Mouse (Mus musculus) forebrain, embryonic 10.5 days (tissue): ENCODE measurements at regions not wholly inside any gene's neighbourhood (a gene's known extent, or its start where the extent isn't known, plus 50 kb on each side); places are given as distances from the start of the nearest gene placed in this dataset.

Experiments used
- DNase-seq: peaks from one replicate; pipeline ENCODE4 v3.0.0-alpha.2; 2017; ENCODE audit warnings: low spot score; ENCODE audit errors: extremely low spot score
- H3K27ac ChIP-seq: fragments of 300-500 bp; sonication (generic); 2 replicates; pipeline ENCODE4 v1.5.1; 2016; ENCODE audit warnings: mild to moderate bottlenecking
- H3K27me3 ChIP-seq: fragments of 300-500 bp; sonication (generic); 2 replicates; pipeline ENCODE4 v1.6.1; 2016; ENCODE audit warnings: mild to moderate bottlenecking; ENCODE audit not compliant: poor library complexity, severe bottlenecking
- H3K36me3 ChIP-seq: fragments of 300-500 bp; sonication (generic); replicated peaks from 2 replicates; pipeline ENCODE4 v1.6.1; 2016; ENCODE audit warnings: mild to moderate bottlenecking, moderate library complexity
- H3K4me1 ChIP-seq: fragments of 300-500 bp; sonication (generic); 2 replicates; pipeline ENCODE4 v1.6.1; 2016
- H3K4me3 ChIP-seq: fragments of 300-500 bp; sonication (generic); 2 replicates; pipeline ENCODE4 v1.5.1; 2016; ENCODE audit warnings: mild to moderate bottlenecking, moderate library complexity
- H3K9me3 ChIP-seq: fragments of 300-500 bp; sonication (generic); 2 replicates; pipeline ENCODE4 v1.6.1; 2016; ENCODE audit warnings: mild to moderate bottlenecking, moderate library complexity
- WGBS: fragments of 180-500 bp; shearing (Covaris S2); methylation state at CpG from one replicate; pipeline ENCODE4 v1.1.7; 2016; 5-methylcytosine and 5-hydroxymethylcytosine counted together

DNA sequence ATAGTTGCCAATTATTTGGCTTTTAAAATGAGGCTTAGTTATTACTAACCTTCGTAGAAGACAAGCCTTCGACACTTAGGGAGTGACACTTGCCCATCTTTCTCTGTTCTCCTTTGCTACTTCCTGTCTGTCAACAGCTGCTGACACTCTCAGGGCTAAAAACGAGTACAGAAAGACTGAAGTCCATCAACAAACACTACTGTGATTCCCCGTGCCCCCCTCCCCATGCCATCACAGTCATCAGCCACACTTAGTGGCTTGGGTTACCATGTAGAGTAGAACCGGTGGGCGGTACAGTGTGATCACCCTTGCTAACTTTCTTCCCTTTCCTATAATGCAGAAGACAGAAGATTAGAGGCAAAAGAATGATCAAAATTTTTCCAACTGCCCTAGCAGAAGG lies 402.4 kb downstream of the Atp23 start:
- Histone ChIP-seq H3K27ac (no peak overlapping the region), H3K4me1 (peaks cover 11% of the 10 kb centered on the region), H3K4me3 (no peak overlapping the region), H3K36me3 (no peaks in the 10 kb centered on the region), H3K9me3 (no peaks in the 10 kb centered on the region), H3K27me3 (no peaks in the 10 kb centered on the region)
- no peak for DNase-seq
- WGBS = 86% methylated on average over 6 of the region's 6 CpGs

DNA sequence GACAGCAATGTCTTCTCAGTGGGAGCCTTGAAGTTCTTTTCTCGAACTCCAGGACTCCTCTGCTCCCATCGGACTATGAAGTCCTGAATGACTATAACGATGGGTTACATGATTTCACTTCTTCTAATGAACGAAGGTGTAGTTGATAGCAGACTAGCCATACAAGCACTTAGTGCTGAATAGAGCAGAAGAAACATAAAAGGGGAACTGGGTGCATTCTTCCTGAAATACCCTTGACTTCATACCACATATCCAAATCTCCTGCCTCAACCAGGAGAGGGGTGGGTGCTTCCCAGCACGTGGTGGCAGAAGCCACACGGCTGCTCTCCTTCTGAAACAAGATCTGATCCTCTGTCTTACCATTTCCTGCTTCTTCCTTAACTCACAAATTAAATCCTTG lies 407.4 kb downstream of the Atp23 start:
- 87% methylated on average over 6 of the region's 6 CpGs for WGBS
- H3K36me3 ChIP-seq = no peaks in the 10 kb centered on the region
- no peak for DNase-seq
- no peaks in the 10 kb centered on the region for H3K9me3 ChIP-seq
- no peak overlapping the region for H3K4me3 ChIP-seq
- H3K4me1 ChIP-seq = no peaks in the 10 kb centered on the region
- H3K27me3 ChIP-seq = no peaks in the 10 kb centered on the region
- no peak overlapping the region for H3K27ac ChIP-seq

DNA sequence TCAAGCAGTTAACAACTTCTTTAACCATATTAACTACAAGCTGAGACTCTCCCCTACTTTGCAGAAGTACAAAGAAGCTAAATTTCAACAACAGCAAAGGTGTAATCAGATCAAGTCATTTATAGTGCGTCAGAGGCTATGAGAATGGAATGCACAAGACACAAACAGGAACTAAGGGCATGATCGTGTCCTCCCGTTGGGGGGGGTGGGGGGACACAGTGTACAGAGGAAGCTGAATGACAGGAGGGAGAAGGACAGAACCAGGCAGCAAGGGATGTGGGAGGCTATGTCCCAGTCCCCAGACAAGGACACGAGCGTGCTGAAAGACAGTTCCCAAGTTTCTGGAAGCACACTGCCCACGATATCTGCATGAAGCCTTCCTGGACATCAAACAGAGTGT lies 408.9 kb downstream of the Atp23 start:
- Histone ChIP-seq H3K27me3 (no peaks in the 10 kb centered on the region), H3K36me3 (no peaks in the 10 kb centered on the region), H3K9me3 (no peaks in the 10 kb centered on the region), H3K27ac (no peak overlapping the region), H3K4me1 (no peaks in the 10 kb centered on the region), H3K4me3 (no peak overlapping the region)
- no peak for DNase-seq
- WGBS = 92% methylated on average over 6 of the region's 6 CpGs

DNA sequence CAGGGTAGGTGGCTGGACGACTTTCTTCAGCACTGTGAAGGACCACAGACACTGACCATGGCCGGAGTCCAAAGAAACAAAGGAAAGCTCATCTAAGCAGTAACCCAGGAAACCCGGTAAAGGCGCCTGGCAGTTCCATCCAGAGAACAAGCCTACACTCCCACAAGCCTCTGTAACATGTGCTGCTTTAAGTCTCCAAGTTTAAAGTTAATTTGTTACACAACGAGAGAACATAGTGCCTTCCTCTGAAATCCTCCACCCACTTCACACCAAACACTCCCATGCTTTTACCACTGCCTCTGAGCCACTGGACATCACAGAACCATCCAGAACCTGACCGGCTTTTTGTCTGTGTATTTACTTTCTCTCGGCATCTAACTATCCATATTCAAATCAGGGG lies 416.0 kb downstream of the Atp23 start:
- Histone ChIP-seq H3K36me3 (no peaks in the 10 kb centered on the region), H3K27ac (no peak overlapping the region), H3K4me1 (no peaks in the 10 kb centered on the region), H3K27me3 (no peaks in the 10 kb centered on the region), H3K4me3 (no peak overlapping the region), H3K9me3 (peaks cover 5% of the 10 kb centered on the region; the same call in 1 of the 2 replicates)
- 86% methylated on average over 7 of the region's 7 CpGs for WGBS
- no peak for DNase-seq

DNA sequence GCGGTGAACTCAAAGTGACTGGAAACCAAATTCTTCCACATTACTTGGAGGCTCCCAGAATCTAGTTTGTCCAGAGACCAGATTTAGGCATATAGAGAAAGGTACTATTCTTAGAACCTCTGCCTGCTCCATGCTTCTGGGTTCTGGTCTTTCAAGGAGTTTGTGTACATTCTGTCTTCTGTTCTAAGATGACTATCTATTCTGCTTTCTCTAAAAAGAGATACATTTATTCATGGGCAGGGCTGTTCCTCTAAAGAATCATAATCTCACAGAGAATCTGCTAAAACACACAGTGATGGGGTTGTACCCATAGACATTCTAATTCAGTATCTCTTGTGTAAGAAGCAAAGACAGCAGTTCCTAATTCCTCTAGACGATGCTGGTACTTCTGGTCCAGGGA lies 417.7 kb downstream of the Atp23 start:
- WGBS = 88% methylated on average over 2 of the region's 2 CpGs
- Histone ChIP-seq H3K27me3 (no peaks in the 10 kb centered on the region), H3K9me3 (peaks cover 5% of the 10 kb centered on the region; the same call in 1 of the 2 replicates), H3K4me1 (no peaks in the 10 kb centered on the region), H3K27ac (no peak overlapping the region), H3K4me3 (no peak overlapping the region), H3K36me3 (no peaks in the 10 kb centered on the region)
- no peak for DNase-seq

DNA sequence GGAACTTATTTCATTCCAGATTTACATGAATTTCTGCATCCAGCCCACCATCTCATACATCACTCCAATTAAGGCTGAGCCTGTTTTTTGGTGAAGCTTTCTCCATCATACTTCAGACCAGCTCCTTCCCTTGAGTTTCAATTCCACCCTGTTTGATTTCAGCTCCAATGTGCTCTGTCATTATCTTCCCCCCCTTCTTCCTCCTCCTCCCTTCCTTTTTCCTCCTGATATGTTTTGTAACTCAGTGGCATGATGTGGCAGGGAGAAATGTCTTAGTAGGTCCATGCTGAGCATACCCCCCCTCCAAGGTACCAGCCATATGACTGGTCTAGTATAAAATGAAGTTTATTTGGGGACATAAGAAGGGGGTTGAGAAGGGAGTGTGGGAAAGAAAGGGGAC lies 420.8 kb downstream of the Atp23 start:
- Histone ChIP-seq H3K4me1 (no peaks in the 10 kb centered on the region), H3K27me3 (no peaks in the 10 kb centered on the region), H3K9me3 (peaks cover 5% of the 10 kb centered on the region; the same call in 1 of the 2 replicates), H3K4me3 (no peak overlapping the region), H3K36me3 (no peaks in the 10 kb centered on the region), H3K27ac (no peak overlapping the region)
- DNase-seq = no peak

DNA sequence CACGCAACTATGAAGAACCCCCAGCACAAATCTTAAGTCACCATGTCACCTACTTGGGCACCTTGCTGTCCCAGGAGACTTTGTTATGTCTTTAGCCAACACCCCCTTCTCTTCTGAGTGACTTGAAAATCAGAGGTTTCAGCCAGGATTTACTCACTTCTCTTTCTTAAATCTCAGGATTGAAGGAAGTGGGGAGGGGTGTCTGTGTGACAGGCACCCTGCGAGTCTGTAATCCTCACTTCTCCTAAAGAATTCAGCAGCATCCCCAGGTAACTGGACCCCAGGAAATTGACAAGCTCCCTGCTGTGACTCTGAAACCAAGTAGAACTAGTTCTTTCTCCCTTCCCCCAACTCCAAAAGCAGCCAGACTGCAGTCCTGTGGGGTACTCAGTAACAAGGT lies 421.4 kb downstream of the Atp23 start:
- WGBS = 56% methylated on average over 2 of the region's 2 CpGs
- H3K9me3 ChIP-seq = peaks cover 5% of the 10 kb centered on the region; the same call in 1 of the 2 replicates
- H3K27ac ChIP-seq = no peak overlapping the region
- no peak for DNase-seq
- no peaks in the 10 kb centered on the region for H3K4me1 ChIP-seq
- no peaks in the 10 kb centered on the region for H3K27me3 ChIP-seq
- H3K36me3 ChIP-seq = no peaks in the 10 kb centered on the region
- H3K4me3 ChIP-seq = no peak overlapping the region

DNA sequence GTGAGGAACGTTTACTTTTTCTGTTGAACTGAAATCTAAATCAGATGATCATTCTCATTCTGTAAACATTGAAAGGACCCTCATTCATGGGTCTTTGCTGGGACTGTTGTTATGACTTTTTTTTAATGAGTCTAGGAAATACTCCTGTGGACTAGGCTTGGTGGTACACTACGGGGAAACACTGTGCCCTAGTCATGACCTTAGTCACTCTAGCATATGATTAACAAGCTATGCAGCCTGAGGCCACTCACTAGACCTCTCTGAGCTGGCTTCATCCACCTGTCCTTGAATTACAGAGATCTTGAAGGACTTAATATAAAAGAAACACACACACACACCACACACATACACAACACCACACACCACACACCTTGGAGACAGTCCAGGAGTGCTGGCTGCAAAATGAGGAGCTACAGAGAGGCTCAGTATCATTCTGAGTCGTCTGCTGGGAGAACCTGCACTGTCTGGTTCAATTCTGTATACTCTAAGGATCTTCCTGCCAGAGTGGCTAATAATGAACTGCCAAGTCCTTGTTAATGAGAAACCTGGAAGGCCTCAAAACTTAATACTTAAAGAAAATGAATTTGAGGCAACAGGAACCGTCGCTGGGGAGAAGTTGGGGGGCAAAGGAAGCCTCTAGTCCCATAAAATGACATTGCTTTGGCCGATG lies 428.0 kb downstream of the Atp23 start:
- Histone ChIP-seq H3K4me1 (peaks cover 4% of the 10 kb centered on the region; the same call in 1 of the 2 replicates), H3K9me3 (no peaks in the 10 kb centered on the region), H3K4me3 (no peak overlapping the region), H3K27me3 (no peaks in the 10 kb centered on the region), H3K36me3 (no peaks in the 10 kb centered on the region), H3K27ac (no peak overlapping the region)
- no peak for DNase-seq
- 85% methylated on average over 6 of the region's 6 CpGs for WGBS

DNA sequence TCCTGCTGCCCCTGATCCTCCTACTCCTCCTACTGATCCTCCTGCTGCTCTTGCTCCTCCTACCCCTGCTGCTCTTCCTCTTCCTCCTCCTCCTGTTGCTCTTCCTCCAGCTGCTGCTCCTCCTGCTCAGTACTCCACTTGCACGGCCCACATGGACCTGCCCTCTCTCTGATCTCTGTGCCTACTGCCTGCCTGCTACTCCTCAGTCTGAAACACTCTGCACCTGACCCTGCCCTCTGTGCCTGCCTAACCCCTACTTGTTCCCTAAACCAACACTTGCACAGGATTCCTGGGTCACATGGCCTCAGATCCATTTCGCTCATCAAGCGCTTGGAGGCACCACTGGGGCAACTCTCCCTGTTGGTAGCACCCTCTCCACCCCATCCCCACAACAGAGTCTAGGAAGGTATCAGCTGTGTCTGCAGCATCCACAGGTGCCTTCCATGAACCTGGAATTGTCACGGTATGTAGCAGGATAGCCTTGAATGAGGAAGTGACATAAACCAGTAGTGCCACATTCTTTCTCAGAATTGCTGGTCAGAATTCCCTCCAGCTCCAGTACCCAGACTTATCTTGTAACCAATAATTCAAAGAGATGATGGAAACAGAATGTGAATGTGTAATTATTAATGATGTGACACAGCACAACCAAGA lies 430.2 kb downstream of the Atp23 start:
- no peak for DNase-seq
- Histone ChIP-seq H3K36me3 (no peaks in the 10 kb centered on the region), H3K27ac (no peak overlapping the region), H3K4me3 (no peak overlapping the region), H3K9me3 (no peaks in the 10 kb centered on the region), H3K27me3 (no peaks in the 10 kb centered on the region), H3K4me1 (peaks cover 4% of the 10 kb centered on the region; the same call in 1 of the 2 replicates)
- WGBS = 78% methylated on average over 4 of the region's 4 CpGs

DNA sequence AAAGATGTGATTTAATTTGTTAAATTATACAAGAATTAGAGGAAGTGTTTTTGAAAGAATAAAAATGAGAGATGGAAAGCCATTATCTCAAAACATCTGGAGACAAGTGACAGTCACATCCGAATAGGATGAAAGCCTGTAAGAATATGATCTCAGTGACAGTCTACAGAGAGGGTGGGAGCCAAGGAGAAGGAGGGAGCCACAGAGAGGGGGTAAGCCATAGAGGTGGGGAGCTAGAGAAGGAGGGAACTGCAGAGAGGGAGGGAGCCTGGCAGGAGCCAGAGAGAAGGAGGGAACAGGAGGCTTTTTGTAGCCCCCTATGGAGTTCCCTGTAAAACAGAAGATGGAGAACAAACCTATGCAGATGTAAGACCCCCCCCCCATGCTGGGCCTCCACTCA lies 438.4 kb downstream of the Atp23 start:
- WGBS = 92% methylated on average over 1 of the region's 1 CpGs
- Histone ChIP-seq H3K4me1 (no peaks in the 10 kb centered on the region), H3K4me3 (no peak overlapping the region), H3K27me3 (no peaks in the 10 kb centered on the region), H3K36me3 (no peaks in the 10 kb centered on the region), H3K27ac (no peak overlapping the region), H3K9me3 (no peaks in the 10 kb centered on the region)
- DNase-seq = no peak

DNA sequence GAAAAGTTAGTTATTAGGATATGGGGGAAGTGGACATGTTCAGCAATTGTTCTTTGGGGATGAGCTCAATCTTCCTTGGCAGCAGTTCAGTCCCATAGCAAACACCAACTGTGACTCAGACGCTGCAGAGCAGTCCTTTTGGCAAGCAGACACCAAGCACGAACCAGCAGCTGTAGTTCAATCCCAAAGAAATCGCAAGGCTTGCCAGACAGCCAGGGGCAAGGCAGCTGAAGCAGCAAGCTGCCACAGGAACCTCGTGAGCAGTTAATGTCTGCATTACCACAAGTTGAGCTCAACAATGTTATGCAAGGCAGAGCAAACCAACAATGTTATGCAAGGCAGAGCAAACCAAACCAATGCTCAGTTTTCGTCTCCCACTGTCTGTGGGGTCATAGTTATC lies 442.6 kb downstream of the Atp23 start:
- H3K9me3 ChIP-seq = 0 out of 2 replicates have a peak, but pooled peaks cover 4% of the 10 kb centered on the region
- no peaks in the 10 kb centered on the region for H3K27me3 ChIP-seq
- no peak overlapping the region for H3K4me3 ChIP-seq
- H3K36me3 ChIP-seq = no peaks in the 10 kb centered on the region
- no peaks in the 10 kb centered on the region for H3K4me1 ChIP-seq
- 88% methylated on average over 5 of the region's 5 CpGs for WGBS
- no peak overlapping the region for H3K27ac ChIP-seq
- no peak for DNase-seq

DNA sequence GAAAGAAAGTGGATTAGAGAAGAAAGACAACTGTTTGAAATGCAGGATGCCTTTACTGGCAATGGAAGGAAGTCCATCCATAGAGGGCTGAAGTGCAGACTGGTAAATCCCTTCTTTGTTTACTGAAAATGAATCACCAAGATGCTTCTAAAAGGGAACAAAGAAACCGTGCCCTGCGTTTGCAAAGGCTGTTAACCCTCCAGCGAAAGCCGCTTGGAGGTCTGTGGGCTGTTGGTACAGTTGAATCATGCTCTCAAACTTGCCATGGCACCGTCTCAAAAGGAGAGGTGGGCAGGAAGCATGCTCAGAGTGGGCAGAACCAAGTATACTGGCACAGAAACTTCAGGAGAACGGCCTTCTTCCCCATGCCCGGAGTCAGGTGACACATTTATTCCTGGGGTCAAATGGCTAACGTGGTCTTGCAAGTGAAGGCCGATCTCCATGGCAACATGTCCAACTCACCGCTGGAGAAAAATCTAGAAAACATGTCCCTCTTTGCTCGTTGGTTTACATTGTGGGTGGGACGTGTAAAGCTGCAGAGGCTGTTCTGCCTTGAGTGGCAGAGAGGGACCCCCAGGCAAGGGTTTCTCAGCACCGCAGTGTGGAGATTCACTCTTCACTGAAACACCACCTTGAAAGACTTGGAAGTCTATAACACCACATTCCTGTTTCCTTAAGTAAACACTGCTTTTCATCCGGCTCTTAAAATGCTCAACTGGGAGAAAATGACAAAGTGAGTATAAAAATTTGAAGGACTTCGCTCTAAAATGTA lies 448.2 kb downstream of the Atp23 start:
- no peaks in the 10 kb centered on the region for H3K36me3 ChIP-seq
- no peak overlapping the region for H3K4me3 ChIP-seq
- 72% methylated on average over 15 of the region's 15 CpGs for WGBS
- no peak overlapping the region for H3K27ac ChIP-seq
- 0 out of 2 replicates have a peak, but pooled peaks cover 4% of the 10 kb centered on the region for H3K9me3 ChIP-seq
- no peak for DNase-seq
- peaks cover 9% of the 10 kb centered on the region for H3K4me1 ChIP-seq
- no peaks in the 10 kb centered on the region for H3K27me3 ChIP-seq

DNA sequence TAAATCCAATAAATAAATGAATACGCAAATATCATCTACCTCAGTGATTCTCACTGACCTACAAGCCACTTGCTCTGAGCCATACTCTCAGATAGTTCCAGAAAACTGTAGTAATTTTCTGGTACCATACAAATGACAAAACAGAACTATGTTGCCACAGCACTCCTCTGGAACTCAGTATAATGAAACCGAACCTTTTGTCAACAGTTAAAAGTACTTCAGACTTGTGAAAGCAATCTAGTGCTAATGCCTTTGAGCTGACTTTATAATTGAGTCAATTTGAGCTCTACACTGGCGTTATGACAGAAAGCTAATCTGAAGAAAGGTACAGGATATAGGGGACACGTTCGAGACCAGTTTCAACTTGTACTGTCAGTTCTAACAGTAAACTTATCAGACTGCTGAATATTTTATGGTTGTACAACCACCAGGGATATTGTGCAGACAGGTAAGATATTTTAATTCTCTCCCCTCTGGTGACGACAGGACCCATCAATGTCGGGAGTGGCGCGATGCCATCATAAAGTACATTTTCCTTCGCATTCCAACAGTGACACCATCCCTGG lies 449.0 kb downstream of the Atp23 start:
- H3K27me3 ChIP-seq = no peaks in the 10 kb centered on the region
- no peak overlapping the region for H3K27ac ChIP-seq
- peaks cover 9% of the 10 kb centered on the region for H3K4me1 ChIP-seq
- no peaks in the 10 kb centered on the region for H3K36me3 ChIP-seq
- no peak overlapping the region for H3K4me3 ChIP-seq
- H3K9me3 ChIP-seq = 0 out of 2 replicates have a peak, but pooled peaks cover 4% of the 10 kb centered on the region
- WGBS = 88% methylated on average over 10 of the region's 10 CpGs
- DNase-seq = no peak
